Mouse (Mus musculus) ES-Bruce4 (cell line): ENCODE data around the gene Krtap15. TPM values are rescaled to one million over a fixed set of nuclear protein-coding genes. Genes with fewer than 3 reads are reported as not detected.

Experiments
- H3K27ac ChIP-seq: 2 replicates; pipeline ENCODE4 v1.5.1; 2012; ENCODE audit warnings: low read length, inconsistent platforms; ENCODE audit not compliant: insufficient read depth
- H3K27me3 ChIP-seq: 2 replicates; pipeline ENCODE4 v1.6.1; 2012; ENCODE audit warnings: mild to moderate bottlenecking, low read length, inconsistent platforms; ENCODE audit not compliant: control insufficient read depth, poor library complexity, insufficient read depth, severe bottlenecking
- H3K36me3 ChIP-seq: 2 replicates; pipeline ENCODE4 v1.6.1; 2012; ENCODE audit warnings: inconsistent platforms, mild to moderate bottlenecking, low read length, moderate library complexity; ENCODE audit not compliant: control insufficient read depth, poor library complexity, insufficient read depth, severe bottlenecking
- H3K4me1 ChIP-seq: one replicate; pipeline ENCODE4 v1.8.1; 2011; ENCODE audit warnings: low read length; ENCODE audit not compliant: control insufficient read depth, insufficient read depth
- H3K4me3 ChIP-seq: 2 replicates; pipeline ENCODE4 v1.5.1; 2011; ENCODE audit warnings: low read depth, mild to moderate bottlenecking, low read length
- H3K9ac ChIP-seq: 2 replicates; pipeline ENCODE4 v1.6.1; 2012; ENCODE audit warnings: low read depth, mild to moderate bottlenecking, inconsistent platforms; ENCODE audit not compliant: poor library complexity, severe bottlenecking
- H3K9me3 ChIP-seq: replicated peaks from 2 replicates; pipeline ENCODE4 v1.6.1; 2012; ENCODE audit warnings: mild to moderate bottlenecking, low read length, inconsistent platforms; ENCODE audit not compliant: control insufficient read depth, poor library complexity, insufficient read depth, severe bottlenecking
- CTCF ChIP-seq: IDR thresholded peaks from one replicate; pipeline ENCODE4 v1.8.1; 2011; ENCODE audit warnings: low read depth, low read length
- EP300 ChIP-seq: IDR thresholded peaks from 2 replicates; pipeline ENCODE4 v1.6.1; 2011; ENCODE audit warnings: low read depth, low read length; ENCODE audit not compliant: insufficient read depth
- POLR2A ChIP-seq: IDR thresholded peaks from one replicate; pipeline ENCODE4 v1.8.1; 2011; ENCODE audit warnings: low read length; ENCODE audit not compliant: insufficient read depth
- polyA plus RNA-seq: library from polyadenylated mRNA; stranded (reverse); fragments of >200 nt; gene quantifications from 2 replicates; pipeline ENCODE4 v1.2.4, GENCODE M21; 2011; ENCODE audit warnings: low read depth; ENCODE audit not compliant: missing spikeins, insufficient read depth, insufficient read length

Krtap15 gene
- polyA plus RNA-seq, 1 experiment: not detected

DNA sequence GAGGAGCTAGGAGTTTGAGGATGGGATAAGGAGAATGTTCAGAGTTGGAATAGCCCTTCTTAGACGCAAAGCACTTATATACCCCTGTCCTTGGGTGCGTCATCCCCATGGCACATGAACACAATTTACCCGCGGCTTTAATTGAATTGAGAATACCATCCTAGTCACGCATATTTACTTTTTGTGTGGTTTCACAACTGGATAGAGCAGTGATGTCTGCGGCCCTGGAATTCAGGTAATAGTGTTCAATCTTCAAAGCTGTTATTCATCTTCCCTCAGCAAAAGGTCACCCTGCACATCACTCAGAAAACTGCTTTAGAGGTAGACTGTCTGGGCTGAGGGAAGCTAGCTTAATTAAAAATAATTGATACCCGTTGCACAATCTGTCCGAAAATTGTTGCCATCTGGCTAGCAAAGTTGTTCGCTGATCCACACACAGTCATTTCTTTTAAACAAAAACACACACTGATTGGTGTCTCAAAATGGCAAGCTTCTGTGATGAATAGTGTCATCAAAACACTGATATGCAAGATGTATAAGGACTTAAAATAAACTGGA lies 6.2 kb downstream of the Krtap15 start, which contains the start of gene Krtap14:
Gene Krtap14 (minus strand): TSS at position 51 of the 558 bp plus-strand sequence.
- H3K4me3 ChIP-seq: no peak within 1 kb of the TSS
- H3K36me3 ChIP-seq: no peaks in the 10 kb centered on the region
- H3K4me1 ChIP-seq: peaks cover 1% of the 10 kb centered on the region
- H3K9ac ChIP-seq: no peak within 1 kb of the TSS
- no peaks in the 10 kb centered on the region for H3K9me3 ChIP-seq
- H3K27ac ChIP-seq: no peak within 1 kb of the TSS
- no peaks in the 10 kb centered on the region for H3K27me3 ChIP-seq
- no peak for TF ChIP-seq EP300
- no peak for TF ChIP-seq POLR2A
- TF ChIP-seq CTCF: no peak

- Histone ChIP-seq H3K36me3 (no peaks in the 10 kb centered on the region), H3K9ac (no peak overlapping the region), H3K9me3 (no peaks in the 10 kb centered on the region), H3K4me1 (peaks cover 1% of the 10 kb centered on the region), H3K4me3 (no peak overlapping the region), H3K27me3 (no peaks in the 10 kb centered on the region), H3K27ac (no peak overlapping the region)
- TF ChIP-seq POLR2A (no peak), EP300 (no peak), CTCF (no peak)
Observed at GRCm38 (mm10) chr16:88826978-88827377, 7.0 kb downstream of the Krtap15 start.

- H3K36me3 ChIP-seq: no peaks in the 10 kb centered on the region
- H3K27me3 ChIP-seq: no peaks in the 10 kb centered on the region
- H3K27ac ChIP-seq: no peak overlapping the region
- no peak overlapping the region for H3K9ac ChIP-seq
- TF ChIP-seq POLR2A (no peak), CTCF (no peak)
- H3K4me1 ChIP-seq: no peaks in the 10 kb centered on the region
- H3K4me3 ChIP-seq: no peak overlapping the region
- H3K9me3 ChIP-seq: no peaks in the 10 kb centered on the region
Observed at GRCm38 (mm10) chr16:88847363-88847762, 27.3 kb downstream of the Krtap15 start.

DNA sequence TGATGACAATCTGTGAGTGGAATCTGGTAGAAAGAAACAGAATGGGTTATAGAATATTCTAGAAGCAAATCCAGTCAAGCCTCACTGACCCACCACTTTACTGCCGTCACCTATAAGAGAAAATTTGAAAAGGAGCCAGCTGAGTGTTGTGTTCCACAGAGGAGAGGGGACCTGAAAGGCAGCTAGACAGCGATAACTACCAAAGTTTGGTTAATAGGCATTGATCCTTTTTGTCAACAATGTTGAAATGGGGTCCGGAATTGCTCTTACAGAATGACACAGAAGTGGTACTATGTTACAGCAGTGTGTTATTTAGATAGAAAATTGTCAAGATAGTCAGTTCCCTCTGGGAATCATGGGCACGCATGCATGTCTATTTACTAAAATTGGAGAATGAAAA lies 28.5 kb downstream of the Krtap15 start:
- TF ChIP-seq CTCF (no peak), POLR2A (no peak), EP300 (no peak)
- Histone ChIP-seq H3K9me3 (no peaks in the 10 kb centered on the region), H3K36me3 (no peaks in the 10 kb centered on the region), H3K4me1 (no peaks in the 10 kb centered on the region), H3K27ac (no peak overlapping the region), H3K27me3 (no peaks in the 10 kb centered on the region), H3K9ac (no peak overlapping the region), H3K4me3 (no peak overlapping the region)

GRCm38 (mm10) chr16:88851450-88851849 lies 31.4 kb downstream of the Krtap15 start:
- no peaks in the 10 kb centered on the region for H3K4me1 ChIP-seq
- H3K9ac ChIP-seq: no peak overlapping the region
- no peaks in the 10 kb centered on the region for H3K9me3 ChIP-seq
- TF ChIP-seq CTCF (peak; percentile 40), EP300 (no peak)
- H3K27ac ChIP-seq: no peak overlapping the region
- no peaks in the 10 kb centered on the region for H3K27me3 ChIP-seq
- H3K36me3 ChIP-seq: no peaks in the 10 kb centered on the region
- H3K4me3 ChIP-seq: no peak overlapping the region

DNA sequence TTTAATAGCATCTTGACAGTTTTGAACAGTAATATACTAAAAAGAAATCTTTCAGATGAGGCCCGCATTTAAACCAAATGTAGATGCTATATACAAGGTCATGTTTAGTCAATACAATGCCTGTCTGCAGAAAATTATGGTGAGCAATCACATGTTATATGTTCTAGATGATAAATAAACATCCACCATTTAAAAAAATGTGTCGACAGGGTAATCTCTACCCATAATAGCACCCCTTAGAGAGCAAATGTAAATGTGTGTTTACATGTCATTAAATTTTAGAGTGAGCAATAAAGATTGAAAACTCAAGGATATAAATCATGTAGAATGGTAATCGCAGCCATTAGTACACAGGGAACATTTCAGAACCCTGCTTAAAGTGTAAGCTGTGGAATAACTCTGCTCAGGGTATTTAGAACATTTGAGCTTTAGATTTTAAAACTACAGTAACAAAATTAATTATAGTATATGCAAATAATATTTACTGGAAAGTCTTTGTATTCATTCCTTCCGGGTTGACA lies 44.9 kb downstream of the Krtap15 start:
- no peak overlapping the region for H3K27ac ChIP-seq
- TF ChIP-seq POLR2A (no peak), EP300 (no peak), CTCF (no peak)
- no peak overlapping the region for H3K9ac ChIP-seq
- H3K27me3 ChIP-seq: no peaks in the 10 kb centered on the region
- H3K4me3 ChIP-seq: no peak overlapping the region
- no peaks in the 10 kb centered on the region for H3K9me3 ChIP-seq
- H3K36me3 ChIP-seq: no peaks in the 10 kb centered on the region
- no peaks in the 10 kb centered on the region for H3K4me1 ChIP-seq
